Mouse (Mus musculus) lung, adult 2 months (tissue): Measurements from ENCODE around the gene Dpyd. TPM values are rescaled to one million over a fixed set of nuclear protein-coding genes. Genes with fewer than 3 reads are reported as not detected.

Source experiments
- DNase-seq: peaks from one replicate; pipeline ENCODE4 v3.0.0; 2022
- H3K4me1 ChIP-seq: fragments of 200-500 bp; 2 replicates; pipeline ENCODE4 v1.6.1; 2011; ENCODE audit warnings: low read length; ENCODE audit not compliant: control insufficient read depth, insufficient read depth
- H3K4me3 ChIP-seq: fragments of 200-500 bp; replicated peaks from 2 replicates; pipeline ENCODE3; 2011; ENCODE audit warnings: low read depth, mild to moderate bottlenecking, control low read depth, low read length; ENCODE audit errors: extremely low read depth
- CTCF ChIP-seq: fragments of 200-500 bp; IDR thresholded peaks from 2 replicates; pipeline ENCODE4 v1.5.1; 2011; ENCODE audit warnings: mild to moderate bottlenecking, low read length, control low read depth; ENCODE audit not compliant: insufficient read depth
- POLR2A ChIP-seq: fragments of 200-500 bp; IDR thresholded peaks from 2 replicates; pipeline ENCODE4 v1.6.1; 2011; ENCODE audit warnings: low read depth, mild to moderate bottlenecking, control low read depth, low read length, borderline replicate concordance; ENCODE audit errors: extremely low read depth
- WGBS: fragments of 180-500 bp; shearing (Covaris S2); methylation state at CpG from one replicate; pipeline ENCODE4 v1.1.7; 2018; 5-methylcytosine and 5-hydroxymethylcytosine counted together
- polyA plus RNA-seq: library from polyadenylated mRNA; depleted of rRNA; stranded (reverse); fragments of >200 nt; gene quantifications from 2 replicates; pipeline ENCODE4 v1.2.3, GENCODE M21; 2012

Dpyd gene
- polyA plus RNA-seq, 1 experiment: 1.4 TPM

DNA sequence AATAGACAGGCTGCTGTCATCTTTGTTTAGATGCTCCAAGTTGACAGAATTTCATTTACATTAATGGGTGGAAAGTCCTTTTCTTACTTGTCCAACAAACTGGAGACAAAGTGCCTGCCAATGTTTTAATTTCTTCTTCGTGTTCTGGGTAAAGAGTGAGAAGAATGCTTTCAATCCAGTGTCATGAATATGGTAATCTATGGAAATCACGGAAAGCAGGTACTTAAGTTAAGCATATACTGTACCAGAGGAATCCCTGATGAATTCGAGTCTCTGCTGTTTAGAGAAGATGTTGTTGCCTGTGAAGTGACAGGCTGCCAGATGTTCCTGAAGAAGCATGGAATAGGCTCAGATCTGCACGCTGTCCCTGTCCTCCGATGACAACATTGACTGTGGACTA is 835.3 kb downstream of the Dpyd start:
- no peak for DNase-seq
- TF ChIP-seq CTCF (no peak), POLR2A (no peak)
- WGBS: 60% methylated on average over 5 of the region's 5 CpGs

DNA sequence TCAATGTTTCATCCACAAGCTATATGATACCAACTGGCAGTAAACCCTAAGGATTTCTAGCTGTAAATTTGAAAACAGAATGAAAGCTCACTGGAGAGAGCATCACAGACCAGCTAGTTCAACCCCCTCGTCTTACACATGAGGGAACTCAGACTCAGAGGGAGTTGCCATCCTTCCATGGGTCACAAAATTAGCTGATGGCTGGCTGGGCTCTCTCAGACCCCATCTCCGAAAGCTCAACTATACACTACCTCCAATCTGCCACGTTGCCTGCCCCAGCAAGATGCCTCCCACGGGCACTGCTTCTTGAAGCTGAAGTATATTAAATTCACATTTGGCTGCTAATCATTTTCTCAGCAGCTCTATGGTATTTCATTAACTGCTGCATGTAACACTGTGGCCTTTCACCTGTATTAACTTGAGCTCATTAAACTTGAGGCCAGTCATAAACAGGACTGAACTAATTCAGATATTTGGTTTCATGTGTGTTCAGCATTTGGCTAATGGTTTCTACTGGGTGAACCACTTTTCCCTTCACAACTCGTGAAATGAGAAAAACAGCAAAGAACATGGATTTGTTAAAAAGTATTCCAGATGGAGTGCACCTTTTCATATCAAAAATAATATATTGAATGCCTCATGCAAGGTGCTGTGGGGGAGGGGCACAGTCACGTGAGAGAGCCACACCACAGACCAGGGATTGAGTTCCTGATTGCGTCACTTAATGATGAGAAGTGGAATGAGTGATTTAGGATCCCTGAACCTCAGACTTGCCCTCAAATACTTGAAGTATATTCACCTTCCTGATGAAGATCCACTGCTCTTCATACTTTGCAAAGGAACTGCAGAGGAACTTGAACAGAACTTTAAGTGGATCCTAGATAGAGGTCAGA is 841.2 kb downstream of the Dpyd start:
- DNase-seq: no peak
- Histone ChIP-seq H3K4me1 (no peaks in the 10 kb centered on the region), H3K4me3 (no peak overlapping the region)
- TF ChIP-seq CTCF (no peak), POLR2A (no peak)
- WGBS: 74% methylated on average over 7 of the region's 7 CpGs

More for the DNA sequence above, 835.3 kb downstream of the Dpyd start:
- H3K4me1 ChIP-seq: no peaks in the 10 kb centered on the region
- H3K4me3 ChIP-seq: no peak overlapping the region

DNA sequence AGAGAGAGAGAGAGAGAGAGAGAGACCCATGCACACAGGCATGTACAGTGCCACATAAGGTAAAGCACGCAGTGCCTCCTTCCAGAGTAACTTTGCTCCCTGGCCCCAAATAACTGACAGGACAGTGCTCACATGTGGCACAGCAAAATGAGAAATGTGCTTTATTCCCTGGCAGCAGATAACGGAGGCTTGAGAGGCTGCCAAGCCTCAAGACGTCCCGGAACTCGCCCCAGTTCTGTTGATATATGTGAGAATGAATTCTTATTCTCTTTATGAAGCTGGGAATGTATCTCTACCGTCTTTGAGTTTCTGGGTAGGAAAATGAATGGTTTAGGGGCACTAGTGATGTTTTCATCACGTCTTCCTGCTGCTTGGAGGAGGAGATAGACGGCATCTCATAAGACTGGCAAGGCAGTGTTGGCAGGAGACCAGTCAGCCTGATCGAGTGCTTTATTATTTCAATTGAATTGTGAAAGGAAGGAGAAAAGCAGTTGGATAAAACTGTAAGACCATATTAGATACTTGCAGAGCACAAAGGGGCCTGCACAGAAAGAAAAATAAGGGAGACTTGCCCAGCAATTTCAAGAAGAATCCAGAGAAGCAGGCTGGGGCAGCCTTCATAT is 857.3 kb downstream of the Dpyd start:
- no peak overlapping the region for H3K4me3 ChIP-seq
- H3K4me1 ChIP-seq: no peaks in the 10 kb centered on the region
- WGBS: 57% methylated on average over 9 of the region's 9 CpGs
- no peak for DNase-seq
- no peak for TF ChIP-seq CTCF
- TF ChIP-seq POLR2A: no peak

DNA sequence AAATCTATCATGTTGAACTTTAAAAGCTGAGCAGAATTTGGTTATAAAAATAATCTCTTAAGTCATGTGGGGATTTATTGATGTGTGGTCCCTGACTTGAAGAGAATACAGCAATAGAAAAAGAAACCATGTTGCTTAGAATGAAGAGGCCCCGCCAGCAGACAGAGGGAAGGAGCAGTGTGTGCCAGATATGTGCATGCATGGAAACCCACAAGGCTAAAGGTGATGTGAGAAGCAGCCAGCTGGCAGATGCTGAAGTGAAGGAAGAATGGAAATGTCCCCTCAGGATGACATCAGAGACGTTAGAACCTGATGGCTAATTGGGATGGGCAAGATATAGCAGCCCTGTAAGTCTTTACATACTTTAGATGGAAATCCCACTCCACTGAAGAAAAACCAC is 857.8 kb downstream of the Dpyd start:
- 63% methylated on average over 2 of the region's 2 CpGs for WGBS
- no peak for DNase-seq
- Histone ChIP-seq H3K4me3 (no peak overlapping the region), H3K4me1 (no peaks in the 10 kb centered on the region)
- TF ChIP-seq POLR2A (no peak), CTCF (no peak)

DNA sequence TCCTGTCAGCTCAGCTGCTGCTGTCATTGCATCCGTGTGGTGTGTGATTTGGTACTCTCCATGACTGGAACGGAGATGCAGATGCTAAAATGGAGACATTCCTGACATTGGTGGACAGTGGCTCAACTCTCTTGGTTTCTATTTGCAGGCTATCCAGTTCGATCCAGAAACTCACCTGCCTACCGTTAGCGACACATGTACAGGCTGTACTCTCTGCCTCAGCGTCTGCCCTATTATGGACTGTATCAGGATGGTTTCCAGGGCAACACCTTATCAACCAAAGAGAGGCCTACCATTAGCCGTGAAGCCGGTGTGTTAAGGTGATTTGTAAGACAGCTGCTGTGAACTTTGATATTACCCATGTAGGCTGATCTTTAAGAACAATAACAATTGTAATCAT is 869.4 kb downstream of the Dpyd start:
- DNase-seq: no peak
- WGBS: 64% methylated on average over 8 of the region's 8 CpGs
- TF ChIP-seq CTCF: no peak
- TF ChIP-seq POLR2A: no peak
- no peaks in the 10 kb centered on the region for H3K4me1 ChIP-seq
- no peak overlapping the region for H3K4me3 ChIP-seq

DNA sequence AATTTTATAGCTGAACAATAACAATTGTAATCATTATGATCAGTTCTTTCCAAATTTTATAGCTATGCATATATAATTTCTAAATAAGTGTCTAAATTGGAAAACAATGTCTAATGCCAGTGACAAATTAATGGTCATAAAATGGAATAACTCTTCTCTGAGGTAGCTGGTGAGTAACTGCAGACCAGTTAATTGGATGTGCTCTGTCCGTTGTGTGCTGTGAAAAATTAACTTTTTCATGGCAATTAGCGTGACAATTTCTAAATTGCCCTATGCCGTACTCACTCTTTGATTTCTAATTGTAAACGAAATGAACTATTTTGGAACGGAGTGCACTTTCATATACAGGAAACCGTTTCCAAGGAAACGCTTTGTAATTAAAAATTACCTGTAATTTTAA is 869.8 kb downstream of the Dpyd start:
- Histone ChIP-seq H3K4me1 (no peaks in the 10 kb centered on the region), H3K4me3 (no peak overlapping the region)
- DNase-seq: no peak
- WGBS: 83% methylated on average over 7 of the region's 7 CpGs
- TF ChIP-seq CTCF (no peak), POLR2A (no peak)

DNA sequence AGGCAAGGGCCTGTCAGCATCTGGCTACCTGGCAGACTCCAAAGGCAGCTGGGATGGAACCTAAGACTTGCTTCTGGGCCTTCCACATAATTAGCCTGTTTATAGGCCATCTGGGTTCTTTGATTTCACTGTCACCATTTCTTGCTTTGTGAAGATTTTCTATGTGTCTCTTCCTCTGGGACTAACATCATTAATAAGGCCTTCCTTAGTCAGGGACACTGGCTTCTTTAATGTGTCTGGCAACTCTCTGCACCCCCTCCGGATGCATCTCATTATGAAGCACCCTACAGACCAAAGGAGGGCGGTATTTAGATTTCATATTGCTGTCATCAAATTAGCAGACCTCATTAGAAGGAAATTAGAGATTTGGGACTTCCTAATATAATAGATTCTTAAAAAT is 885.6 kb downstream of the Dpyd start:
- H3K4me3 ChIP-seq: no peak overlapping the region
- WGBS: 86% methylated on average over 2 of the region's 2 CpGs
- no peak for DNase-seq
- H3K4me1 ChIP-seq: no peaks in the 10 kb centered on the region
- TF ChIP-seq CTCF (no peak), POLR2A (no peak)

DNA sequence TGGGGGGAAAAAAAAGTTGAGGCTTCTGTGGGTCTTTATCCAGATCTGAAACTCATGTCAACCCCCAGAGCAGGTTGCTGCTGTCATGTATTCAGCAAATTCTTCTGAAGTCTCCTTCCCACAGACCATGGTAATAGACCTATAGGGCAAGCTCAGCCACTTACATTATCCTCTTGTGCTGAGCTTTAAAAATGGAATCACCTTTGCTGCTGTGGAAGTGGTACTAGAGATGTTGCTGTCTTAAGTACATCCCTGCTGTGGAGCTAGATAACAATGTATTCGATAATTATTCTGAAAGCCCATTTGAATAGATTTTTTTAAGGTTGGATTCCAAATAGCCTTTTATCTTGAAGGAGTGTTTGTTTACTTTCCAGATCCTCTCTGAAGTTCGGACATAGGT is 902.1 kb downstream of the Dpyd start:
- Histone ChIP-seq H3K4me1 (no peaks in the 10 kb centered on the region), H3K4me3 (no peak overlapping the region)
- DNase-seq: no peak
- 45% methylated on average over 2 of the region's 2 CpGs for WGBS
- no peak for TF ChIP-seq CTCF
- TF ChIP-seq POLR2A: no peak

DNA sequence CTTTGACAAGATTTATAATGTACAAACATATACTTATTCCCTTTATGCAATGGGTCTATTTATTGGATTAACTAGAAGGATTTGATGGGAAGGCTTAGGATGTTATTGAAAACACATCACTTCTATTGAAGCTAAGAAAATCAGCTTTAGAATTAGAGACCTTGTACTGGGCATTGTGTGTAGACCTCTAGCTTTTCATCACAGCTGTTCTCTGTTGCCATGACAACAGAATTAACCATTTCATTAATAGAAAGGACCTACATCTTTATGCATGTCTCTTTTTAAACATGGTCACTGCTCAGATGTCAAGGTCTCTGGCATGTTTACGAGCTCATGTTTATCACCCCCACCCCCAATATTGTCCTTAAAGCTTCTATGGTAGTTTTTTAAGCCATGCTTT is 902.5 kb downstream of the Dpyd start:
- TF ChIP-seq CTCF: no peak
- no peak for TF ChIP-seq POLR2A
- H3K4me3 ChIP-seq: no peak overlapping the region
- no peaks in the 10 kb centered on the region for H3K4me1 ChIP-seq
- WGBS: 69% methylated on average over 1 of the region's 1 CpGs
- no peak for DNase-seq

DNA sequence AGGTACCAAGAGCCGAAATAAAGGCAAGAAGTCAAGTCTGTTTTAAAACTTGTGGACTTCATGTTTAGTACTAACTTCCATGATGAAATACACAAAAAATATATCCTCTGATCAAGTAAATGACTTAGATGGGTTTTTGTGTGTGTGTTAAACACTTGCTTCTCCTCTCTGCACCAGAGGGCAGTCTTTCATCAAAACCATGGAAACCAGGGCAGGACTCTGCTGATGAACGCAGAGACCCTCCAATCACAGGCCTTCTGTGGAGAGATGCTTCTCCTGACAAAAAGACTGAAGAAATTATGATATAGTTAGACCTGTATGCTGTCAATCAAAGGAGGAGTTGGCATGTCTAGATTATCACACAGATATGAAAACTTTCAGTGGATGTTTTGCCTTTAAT is 905.8 kb downstream of the Dpyd start:
- no peak for DNase-seq
- TF ChIP-seq CTCF (no peak), POLR2A (no peak)
- H3K4me3 ChIP-seq: no peak overlapping the region
- no peaks in the 10 kb centered on the region for H3K4me1 ChIP-seq
- WGBS: 79% methylated on average over 2 of the region's 2 CpGs
